Mouse (Mus musculus) MEL (cell line): ENCODE measurements around the gene Capn8. TPM values are rescaled to one million over a fixed set of nuclear protein-coding genes. Genes with fewer than 3 reads are reported as not detected.

Experiments
- DNase-seq: peaks from one replicate; pipeline ENCODE4 v3.0.0; 2011; ENCODE audit warnings: low read depth, low spot score
- H3K27ac ChIP-seq: 2 replicates; pipeline ENCODE4 v1.5.1; 2012; ENCODE audit warnings: low read depth, mild to moderate bottlenecking, control low read depth, low read length, moderate library complexity; ENCODE audit not compliant: control insufficient read depth
- H3K27me3 ChIP-seq, 2 experiments: fragments of 150-350 bp in 1 of 2; sonication (generic) in 1 of 2; 2 replicates each; pipeline ENCODE4 v1.6.1; 2012; ENCODE audit warnings: low read length in 2 of 2, mild to moderate bottlenecking in 2 of 2, improper control_type of control experiment in 1 of 2, moderate library complexity in 1 of 2; ENCODE audit not compliant: insufficient read depth in 2 of 2, control insufficient read depth in 1 of 2
- H3K36me3 ChIP-seq, 2 experiments: 2 replicates each; pipeline ENCODE4 v1.6.1; 2012 to 2014; ENCODE audit warnings: low read length in 2 of 2, improper control_type of control experiment in 1 of 2, inconsistent platforms in 1 of 2, mild to moderate bottlenecking in 1 of 2; ENCODE audit not compliant: insufficient read depth in 2 of 2, control insufficient read depth in 1 of 2
- H3K4me1 ChIP-seq, 2 experiments: fragments of 150-350 bp in 1 of 2; sonication (generic) in 1 of 2; 2 replicates each; pipeline ENCODE4 v1.6.1; 2012; ENCODE audit warnings: low read length in 2 of 2, improper control_type of control experiment in 1 of 2, mild to moderate bottlenecking in 1 of 2; ENCODE audit not compliant: insufficient read depth in 2 of 2, control insufficient read depth in 1 of 2
- H3K4me3 ChIP-seq, 2 experiments: fragments of 150-350 bp in 1 of 2; sonication (generic) in 1 of 2; 2 replicates each; pipeline ENCODE4 v1.5.1; 2012; ENCODE audit warnings: low read depth in 2 of 2, low read length in 2 of 2, mild to moderate bottlenecking in 2 of 2, moderate library complexity in 2 of 2, control low read depth in 1 of 2, improper control_type of control experiment in 1 of 2; ENCODE audit not compliant: control insufficient read depth in 1 of 2, insufficient read depth in 1 of 2
- H3K79me2 ChIP-seq: 2 replicates; pipeline ENCODE4 v1.6.1; 2012; ENCODE audit warnings: mild to moderate bottlenecking, low read length, moderate library complexity; ENCODE audit not compliant: control insufficient read depth, poor library complexity, insufficient read depth
- H3K9ac ChIP-seq: 2 replicates; pipeline ENCODE4 v1.6.1; 2012; ENCODE audit warnings: low read depth, mild to moderate bottlenecking, control low read depth, low read length, moderate library complexity; ENCODE audit not compliant: control insufficient read depth, poor library complexity, severe bottlenecking
- H3K9me3 ChIP-seq: fragments of 150-350 bp; sonication (generic); replicated peaks from 2 replicates; pipeline ENCODE4 v1.6.1; 2012; ENCODE audit warnings: mild to moderate bottlenecking, low read length, improper control_type of control experiment, moderate library complexity; ENCODE audit not compliant: insufficient read depth
- CHD1 ChIP-seq: IDR thresholded peaks from 2 replicates; pipeline ENCODE4 v1.6.1; 2012; ENCODE audit warnings: low read depth, mild to moderate bottlenecking, inconsistent platforms, low read length, improper control_type of control experiment
- CHD2 ChIP-seq: IDR thresholded peaks from 2 replicates; pipeline ENCODE4 v1.6.1; 2011; ENCODE audit warnings: low read length, improper control_type of control experiment
- CTCF ChIP-seq, 3 experiments: IDR thresholded peaks in 2 of 3; conservative IDR thresholded peaks in 1 of 3; 2 replicates each; pipeline ENCODE4 v1.5.1; 2011 to 2012; ENCODE audit warnings: low read length in 3 of 3, low read depth in 2 of 3, mild to moderate bottlenecking in 2 of 3, improper control_type of control experiment in 1 of 3, inconsistent platforms in 1 of 3, mixed read lengths in 1 of 3, moderate library complexity in 1 of 3; ENCODE audit not compliant: control insufficient read depth in 1 of 3, insufficient read depth in 1 of 3, poor library complexity in 1 of 3, severe bottlenecking in 1 of 3
- EP300 ChIP-seq, 2 experiments: IDR thresholded peaks; 2 replicates each; pipeline ENCODE4 v1.6.1; 2011; ENCODE audit warnings: improper control_type of control experiment in 2 of 2, low read length in 2 of 2, low read depth in 1 of 2, mild to moderate bottlenecking in 1 of 2
- ETS1 ChIP-seq: IDR thresholded peaks from 2 replicates; pipeline ENCODE4 v1.6.1; 2012; ENCODE audit warnings: low read depth, mild to moderate bottlenecking, inconsistent platforms, low read length, improper control_type of control experiment, moderate library complexity
- GATA1 ChIP-seq: IDR thresholded peaks from 2 replicates; pipeline ENCODE4 v1.6.1; 2011; ENCODE audit warnings: low read depth, low read length, improper control_type of control experiment
- HCFC1 ChIP-seq: IDR thresholded peaks from 2 replicates; pipeline ENCODE4 v1.6.1; 2012; ENCODE audit warnings: low read depth, mild to moderate bottlenecking, inconsistent platforms, low read length, improper control_type of control experiment, moderate library complexity
- KAT2A ChIP-seq: conservative IDR thresholded peaks from 2 replicates; pipeline ENCODE4 v1.6.1; 2012; ENCODE audit warnings: low read depth, low read length, improper control_type of control experiment, inconsistent platforms
- MAFK ChIP-seq: IDR thresholded peaks from 2 replicates; pipeline ENCODE4 v1.6.1; 2011; ENCODE audit warnings: low read depth, mild to moderate bottlenecking, low read length, improper control_type of control experiment, borderline replicate concordance
- MAX ChIP-seq: IDR thresholded peaks from 2 replicates; pipeline ENCODE4 v1.6.1; 2011; ENCODE audit warnings: low read length, improper control_type of control experiment
- MXI1 ChIP-seq: IDR thresholded peaks from 2 replicates; pipeline ENCODE4 v1.6.1; 2011; ENCODE audit warnings: mild to moderate bottlenecking, low read depth, low read length, improper control_type of control experiment
- MYB ChIP-seq: IDR thresholded peaks from 2 replicates; pipeline ENCODE4 v1.6.1; 2011; ENCODE audit warnings: mild to moderate bottlenecking, low read depth, low read length, improper control_type of control experiment
- MYC ChIP-seq: IDR thresholded peaks from 2 replicates; pipeline ENCODE4 v1.6.1; 2011; ENCODE audit warnings: low read depth, mild to moderate bottlenecking, low read length, improper control_type of control experiment, moderate library complexity
- NRF1 ChIP-seq: IDR thresholded peaks from 2 replicates; pipeline ENCODE4 v1.6.1; 2014; ENCODE audit warnings: low read depth, mild to moderate bottlenecking, inconsistent platforms, low read length, improper control_type of control experiment, moderate library complexity; ENCODE audit not compliant: poor library complexity, insufficient read depth, severe bottlenecking
- POLR2A ChIP-seq, 2 experiments: IDR thresholded peaks; 2 replicates each; pipeline ENCODE4 v1.6.1; 2011 to 2012; ENCODE audit warnings: low read length in 2 of 2, mild to moderate bottlenecking in 2 of 2, control low read depth in 1 of 2, improper control_type of control experiment in 1 of 2, low read depth in 1 of 2, moderate library complexity in 1 of 2; ENCODE audit not compliant: control insufficient read depth in 1 of 2, insufficient read depth in 1 of 2, poor library complexity in 1 of 2
- RAD21 ChIP-seq: IDR thresholded peaks from 2 replicates; pipeline ENCODE4 v1.6.1; 2011; ENCODE audit warnings: mild to moderate bottlenecking, low read depth, low read length, improper control_type of control experiment
- SIN3A ChIP-seq: IDR thresholded peaks from 2 replicates; pipeline ENCODE4 v1.6.1; 2012; ENCODE audit warnings: low read length, improper control_type of control experiment, inconsistent platforms
- SMC3 ChIP-seq: IDR thresholded peaks from 2 replicates; pipeline ENCODE4 v1.6.1; 2011; ENCODE audit warnings: low read depth, low read length, improper control_type of control experiment
- TBP ChIP-seq: IDR thresholded peaks from 2 replicates; pipeline ENCODE4 v1.8.0; 2011; ENCODE audit warnings: low read depth, low read length, improper control_type of control experiment
- TCF12 ChIP-seq: IDR thresholded peaks from 2 replicates; pipeline ENCODE4 v1.6.1; 2014; ENCODE audit warnings: low read depth, mild to moderate bottlenecking, inconsistent platforms, low read length, improper control_type of control experiment, moderate library complexity
- USF2 ChIP-seq, 2 experiments: IDR thresholded peaks; 2 replicates each; pipeline ENCODE4 v1.6.1; 2011 to 2012; ENCODE audit warnings: improper control_type of control experiment in 2 of 2, low read length in 2 of 2, borderline replicate concordance in 1 of 2, inconsistent platforms in 1 of 2, low read depth in 1 of 2, mild to moderate bottlenecking in 1 of 2; ENCODE audit not compliant: insufficient read depth in 1 of 2
- ZC3H11A ChIP-seq: IDR thresholded peaks from 2 replicates; pipeline ENCODE4 v1.6.1; 2012; ENCODE audit warnings: low read depth, mild to moderate bottlenecking, inconsistent platforms, low read length, improper control_type of control experiment
- ZKSCAN1 ChIP-seq: IDR thresholded peaks from 2 replicates; pipeline ENCODE4 v1.6.1; 2012; ENCODE audit warnings: low read depth, mild to moderate bottlenecking, inconsistent platforms, low read length, improper control_type of control experiment, moderate library complexity
- ZNF384 ChIP-seq: IDR thresholded peaks from 2 replicates; pipeline ENCODE4 v1.6.1; 2012; ENCODE audit warnings: low read depth, mild to moderate bottlenecking, inconsistent platforms, low read length, improper control_type of control experiment
- polyA plus RNA-seq, 2 experiments: library from polyadenylated mRNA; stranded (reverse) in 1 of 2; unstranded in 1 of 2; fragments of >175 nt in 1 of 2; fragments of >200 nt in 1 of 2; gene quantifications; 2 replicates each; pipeline versions ENCODE4 v1.2.1 to v1.2.4; 2012; ENCODE audit warnings: low replicate concordance in 2 of 2, low read depth in 1 of 2; ENCODE audit not compliant: insufficient read length in 2 of 2, insufficient read depth in 1 of 2, missing spikeins in 1 of 2
- total RNA-seq: library from RNA; depleted of rRNA; stranded (reverse); fragments of 300-350 nt; gene quantifications from 2 replicates; pipeline ENCODE4 v1.2.3, GENCODE M21; 2012

Gene Capn8
- total and polyA plus RNA-seq, 3 experiments: not detected

- H3K36me3 ChIP-seq: no peaks in the 10 kb centered on the region
- no peak overlapping the region for H3K27ac ChIP-seq
- no peaks in the 10 kb centered on the region for H3K79me2 ChIP-seq
- no peaks in the 10 kb centered on the region; a peak in 1 of 4 replicates for H3K27me3 ChIP-seq
- no peak for TF ChIP-seq GATA1
- TF ChIP-seq SIN3A: no peak
- no peak for TF ChIP-seq SMC3
- TF ChIP-seq TCF12: no peak
- TF ChIP-seq POLR2A (IDR thresholded peaks at IDR 0.05; ENCODE audit: control insufficient read depth in 1 of 2, insufficient read depth in 1 of 2, low read depth in 1 of 2, low read length in 2 of 2, poor library complexity in 1 of 2): no peak
- TF ChIP-seq USF2 (IDR thresholded peaks at IDR 0.05; ENCODE audit: borderline replicate concordance in 1 of 2, insufficient read depth in 1 of 2, low read depth in 1 of 2, low read length in 2 of 2): no peak
- no peak for TF ChIP-seq HCFC1
- TF ChIP-seq ZKSCAN1: no peak
- no peak for TF ChIP-seq TBP
- TF ChIP-seq CHD1: no peak
- TF ChIP-seq EP300 (IDR thresholded peaks at IDR 0.05; ENCODE audit: low read depth in 1 of 2, low read length in 2 of 2): no peak
- TF ChIP-seq CTCF (IDR thresholded peaks at IDR 0.05 in 2 of 3, conservative IDR thresholded peaks at IDR 0.05 in 1 of 3; ENCODE audit: control insufficient read depth in 1 of 3, insufficient read depth in 1 of 3, low read depth in 2 of 3, low read length in 3 of 3, poor library complexity in 1 of 3, severe bottlenecking in 1 of 3): no peak
- no peaks in the 10 kb centered on the region for H3K9me3 ChIP-seq
- no peaks in the 10 kb centered on the region for H3K4me1 ChIP-seq
- H3K4me3 ChIP-seq: no peak overlapping the region
- H3K9ac ChIP-seq: no peak overlapping the region
- DNase-seq: no peak
Observed at GRCm38 (mm10) chr1:182667281-182667680, 102.5 kb downstream of the Capn8 start.

- Histone ChIP-seq H3K36me3 (no peaks in the 10 kb centered on the region), H3K79me2 (no peaks in the 10 kb centered on the region), H3K27ac (no peak overlapping the region), H3K9me3 (no peaks in the 10 kb centered on the region), H3K4me1 (no peaks in the 10 kb centered on the region), H3K27me3 (no peaks in the 10 kb centered on the region; a peak in 1 of 4 replicates), H3K4me3 (no peak overlapping the region), H3K9ac (no peak overlapping the region)
- no peak for DNase-seq
- no peak for TF ChIP-seq MAX
- TF ChIP-seq CTCF (IDR thresholded peaks at IDR 0.05 in 2 of 3, conservative IDR thresholded peaks at IDR 0.05 in 1 of 3; ENCODE audit: control insufficient read depth in 1 of 3, insufficient read depth in 1 of 3, low read depth in 2 of 3, low read length in 3 of 3, poor library complexity in 1 of 3, severe bottlenecking in 1 of 3): no peak
- TF ChIP-seq RAD21: no peak
- no peak for TF ChIP-seq MXI1
- TF ChIP-seq ZNF384: no peak
- no peak for TF ChIP-seq MAFK
- TF ChIP-seq CHD1: no peak
- TF ChIP-seq TBP: no peak
- TF ChIP-seq NRF1: no peak
- TF ChIP-seq SMC3: no peak
- no peak for TF ChIP-seq CHD2
- no peak for TF ChIP-seq KAT2A
- no peak for TF ChIP-seq TCF12
- no peak for TF ChIP-seq POLR2A (IDR thresholded peaks at IDR 0.05; ENCODE audit: control insufficient read depth in 1 of 2, insufficient read depth in 1 of 2, low read depth in 1 of 2, low read length in 2 of 2, poor library complexity in 1 of 2)
- no peak for TF ChIP-seq ETS1
- no peak for TF ChIP-seq SIN3A
- no peak for TF ChIP-seq ZC3H11A
- TF ChIP-seq MYC: no peak
- TF ChIP-seq MYB: no peak
Observed at GRCm38 (mm10) chr1:182669741-182670140, 104.9 kb downstream of the Capn8 start.
